Mouse (Mus musculus) G1E (cell line): Measurements from ENCODE around the gene Jaml. TPM values are rescaled to one million over a fixed set of nuclear protein-coding genes. Genes with fewer than 3 reads are reported as not detected.

Source experiments
- ATAC-seq: 2 replicates; pipeline ENCODE4 v1.8.0; 2016; ENCODE audit warnings: mild to moderate bottlenecking; ENCODE audit not compliant: insufficient number of reproducible peaks, poor library complexity, low FRiP score, severe bottlenecking; ENCODE audit errors: extremely low read depth
- DNase-seq: peaks from one replicate; pipeline ENCODE4 v3.0.0; 2012; ENCODE audit warnings: low spot score
- H3K27me3 ChIP-seq: 2 replicates; pipeline ENCODE4 v1.6.1; 2012; ENCODE audit warnings: mild to moderate bottlenecking, low read length, inconsistent platforms; ENCODE audit not compliant: insufficient read depth
- H3K36me3 ChIP-seq: replicated peaks from 2 replicates; pipeline ENCODE3; 2012; ENCODE audit warnings: mild to moderate bottlenecking, inconsistent platforms
- H3K4me1 ChIP-seq: 2 replicates; pipeline ENCODE4 v1.6.1; 2012; ENCODE audit warnings: low read depth, low read length, inconsistent platforms, mixed read lengths; ENCODE audit not compliant: insufficient read depth
- H3K4me3 ChIP-seq: 2 replicates; pipeline ENCODE4 v1.5.1; 2012; ENCODE audit warnings: low read depth, mild to moderate bottlenecking, inconsistent platforms, low read length, moderate library complexity, mixed read lengths
- H3K9me3 ChIP-seq: replicated peaks from 2 replicates; pipeline ENCODE4 v1.6.1; 2012; ENCODE audit warnings: inconsistent platforms
- CTCF ChIP-seq: IDR thresholded peaks from 2 replicates; pipeline ENCODE4 v1.5.1; 2012; ENCODE audit warnings: low read depth, low read length, inconsistent platforms, mixed read lengths
- GATA1 ChIP-seq: IDR thresholded peaks from 2 replicates; pipeline ENCODE4 v1.6.1; 2012; ENCODE audit warnings: borderline replicate concordance, low read length, inconsistent platforms, mixed read lengths
- GATA2 ChIP-seq: IDR thresholded peaks from 2 replicates; pipeline ENCODE4 v1.6.1; 2012; ENCODE audit warnings: low read depth, low read length, inconsistent platforms, borderline replicate concordance
- POLR2AphosphoS5 ChIP-seq: IDR thresholded peaks from 2 replicates; pipeline ENCODE4 v1.6.1; 2012; ENCODE audit warnings: low read depth, low read length, inconsistent platforms; ENCODE audit not compliant: insufficient replicate concordance
- TAL1 ChIP-seq: conservative IDR thresholded peaks from 2 replicates; pipeline ENCODE4 v1.6.1; 2012; ENCODE audit warnings: low read depth, low read length, inconsistent platforms, mixed read lengths
- polyA plus RNA-seq: library from polyadenylated mRNA; stranded (reverse); fragments of >175 nt; gene quantifications from 2 replicates; pipeline ENCODE4 v1.2.3, GENCODE M21; 2012
- total RNA-seq, 2 experiments: library from RNA; stranded (forward) in 1 of 2; stranded (reverse) in 1 of 2; fragments of 200-1000 nt in 1 of 2; fragments of >200 nt in 1 of 2; fragmentation: Nextera tagmentation in 1 of 2; gene quantifications; 2 replicates each; pipeline ENCODE4 v1.2.3; 2014 to 2017

Gene Jaml
- total and polyA plus RNA-seq, 3 experiments, result not detected

- H3K9me3 ChIP-seq, result no peaks in the 10 kb centered on the region
- ATAC-seq (no peak), DNase-seq (peak; percentile 16)
- no peak overlapping the region for H3K4me3 ChIP-seq
- no peaks in the 10 kb centered on the region for H3K36me3 ChIP-seq
- H3K27me3 ChIP-seq, result peaks cover 25% of the 10 kb centered on the region
- no peak for TF ChIP-seq GATA2
- no peak for TF ChIP-seq CTCF
- TF ChIP-seq POLR2AphosphoS5, result no peak
- no peak for TF ChIP-seq TAL1
- TF ChIP-seq GATA1, result no peak
- H3K4me1 ChIP-seq, result peaks cover 15% of the 10 kb centered on the region
Observed at GRCm38 (mm10) chr9:45041131-45041838, 37.7 kb upstream of the Jaml start.

DNA sequence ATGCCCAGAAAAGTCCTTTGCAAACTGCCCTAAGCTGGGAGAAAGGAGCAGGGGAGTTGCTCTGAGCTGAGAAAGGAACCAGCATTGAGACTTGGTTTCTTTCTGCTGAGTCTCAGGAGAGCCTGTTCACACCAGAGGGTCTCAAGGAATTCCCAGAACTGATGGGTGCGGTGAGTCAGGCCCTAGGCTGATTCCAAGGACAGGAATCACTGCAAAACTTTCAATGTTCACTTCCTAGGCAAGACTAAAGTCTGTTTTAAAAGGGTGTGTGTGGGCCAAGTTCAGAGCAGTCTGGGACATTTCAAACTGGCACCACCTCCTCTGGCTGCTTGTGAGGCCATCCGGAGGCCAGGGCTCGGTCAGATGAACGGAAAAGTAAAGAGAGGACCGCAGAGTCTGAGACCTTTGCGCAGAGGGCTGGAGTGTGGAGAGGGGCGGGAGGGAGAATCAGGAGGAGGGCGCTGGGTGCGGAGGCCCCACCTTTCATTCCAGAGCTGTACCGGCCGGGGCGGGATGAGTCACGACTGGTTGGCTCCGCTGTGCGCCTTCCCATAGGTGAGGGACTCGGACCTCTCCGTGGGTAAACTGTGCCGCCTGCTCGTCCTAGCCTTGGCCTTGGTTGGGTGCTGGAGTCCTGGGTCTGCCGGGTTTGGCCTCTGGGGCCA is 36.8 kb upstream of the Jaml start:
- no peak for TF ChIP-seq GATA1
- TF ChIP-seq GATA2, result no peak
- TF ChIP-seq TAL1, result no peak
- TF ChIP-seq POLR2AphosphoS5, result no peak
- TF ChIP-seq CTCF, result no peak
- peaks cover 15% of the 10 kb centered on the region for H3K4me1 ChIP-seq
- H3K9me3 ChIP-seq, result no peaks in the 10 kb centered on the region
- no peak for ATAC-seq
- H3K4me3 ChIP-seq, result no peak overlapping the region
- H3K27me3 ChIP-seq, result peaks cover 30% of the 10 kb centered on the region
- no peak for DNase-seq
- no peaks in the 10 kb centered on the region for H3K36me3 ChIP-seq

- no peak for DNase-seq
- H3K27me3 ChIP-seq, result peaks cover 32% of the 10 kb centered on the region
- H3K36me3 ChIP-seq, result no peaks in the 10 kb centered on the region
- ATAC-seq, result no peak
- TF ChIP-seq GATA2 (no peak), TAL1 (no peak), GATA1 (no peak), CTCF (no peak), POLR2AphosphoS5 (no peak)
- peaks cover 16% of the 10 kb centered on the region for H3K4me1 ChIP-seq
- no peaks in the 10 kb centered on the region for H3K9me3 ChIP-seq
- H3K4me3 ChIP-seq, result no peak overlapping the region
Observed at GRCm38 (mm10) chr9:45042947-45043346, 36.0 kb upstream of the Jaml start.

- no peak for DNase-seq
- ATAC-seq, result no peak
- Histone ChIP-seq H3K27me3 (peaks cover 25% of the 10 kb centered on the region), H3K4me3 (no peak overlapping the region), H3K9me3 (no peaks in the 10 kb centered on the region), H3K36me3 (no peaks in the 10 kb centered on the region), H3K4me1 (peaks cover 6% of the 10 kb centered on the region)
- TF ChIP-seq GATA2 (no peak), GATA1 (no peak), POLR2AphosphoS5 (no peak), TAL1 (no peak), CTCF (no peak)
Observed at GRCm38 (mm10) chr9:45046973-45047372, 32.0 kb upstream of the Jaml start.

DNA sequence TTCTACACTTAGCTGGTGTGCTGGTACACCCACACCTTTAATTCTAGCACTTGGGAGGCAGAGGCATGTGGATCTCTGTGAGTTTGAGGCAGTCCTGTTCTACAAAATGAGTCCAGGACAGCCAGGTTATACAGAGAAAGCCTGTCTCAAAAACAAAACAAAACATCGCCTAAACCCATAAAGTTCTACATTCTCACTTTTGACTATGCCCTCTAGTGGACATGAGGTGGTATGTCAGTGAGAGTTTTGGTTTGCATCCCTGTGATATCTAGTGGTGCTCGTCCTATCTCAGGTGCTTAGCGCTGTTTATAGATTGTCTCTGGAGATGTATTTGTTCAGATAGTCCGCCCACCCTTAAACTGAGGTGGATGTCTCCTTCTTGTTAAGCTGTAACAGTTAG is 30.5 kb upstream of the Jaml start:
- peaks cover 3% of the 10 kb centered on the region for H3K4me1 ChIP-seq
- no peak overlapping the region for H3K4me3 ChIP-seq
- no peak for ATAC-seq
- no peaks in the 10 kb centered on the region for H3K9me3 ChIP-seq
- TF ChIP-seq TAL1 (no peak), GATA2 (no peak), CTCF (peak; percentile 61), POLR2AphosphoS5 (no peak)
- DNase-seq, result peak; percentile 30
- H3K27me3 ChIP-seq, result peaks cover 12% of the 10 kb centered on the region
- no peaks in the 10 kb centered on the region for H3K36me3 ChIP-seq

- DNase-seq, result no peak
- peaks cover 7% of the 10 kb centered on the region; the same call in 1 of the 2 replicates for H3K27me3 ChIP-seq
- H3K4me3 ChIP-seq, result no peak overlapping the region
- no peaks in the 10 kb centered on the region for H3K9me3 ChIP-seq
- ATAC-seq, result no peak
- no peaks in the 10 kb centered on the region for H3K36me3 ChIP-seq
- peaks cover 3% of the 10 kb centered on the region for H3K4me1 ChIP-seq
- TF ChIP-seq TAL1 (no peak), POLR2AphosphoS5 (no peak), GATA1 (no peak), GATA2 (no peak)
Observed at GRCm38 (mm10) chr9:45049731-45050130, 29.3 kb upstream of the Jaml start.
